Mouse (Mus musculus): ENCODE results near the gene Cyp2r1. TPM values are rescaled to one million over a fixed set of nuclear protein-coding genes. Genes with fewer than 3 reads are reported as not detected.
"Not testable (repeated sequence)": the region's sequence is repeated elsewhere in the genome, so short reads cannot be mapped to it uniquely, and the experiment has no call there.

The Cyp2r1 gene
- total RNA-seq (2022): 1 to 10 TPM; 1.2 to 2.2 (median 1.8) TPM

- peak; percentile 81 for DNase-seq
Measured at GRCm38 (mm10) chr7:114562531-114563241, at the start of gene Cyp2r1. TSS of gene Cyp2r1 (minus strand) at chr7:114562972.

- not testable (repeated sequence) for DNase-seq
Measured at GRCm38 (mm10) chr7:114594391-114594790, 31.6 kb upstream of the Cyp2r1 start.

GRCm38 (mm10) chr7:114582441-114582840 lies 19.7 kb upstream of the Cyp2r1 start:
- DNase-seq: no peak

GRCm38 (mm10) chr7:114581200-114581599 lies 18.4 kb upstream of the Cyp2r1 start:
- DNase-seq: no peak

- no peak for DNase-seq
Measured at GRCm38 (mm10) chr7:114580426-114580825, 17.7 kb upstream of the Cyp2r1 start.

GRCm38 (mm10) chr7:114577665-114578064 lies 14.9 kb upstream of the Cyp2r1 start:
- no peak for DNase-seq

- DNase-seq: no peak
Measured at GRCm38 (mm10) chr7:114576931-114577330, 14.2 kb upstream of the Cyp2r1 start.

GRCm38 (mm10) chr7:114573866-114574265 lies 11.1 kb upstream of the Cyp2r1 start:
- not testable (repeated sequence) for DNase-seq

GRCm38 (mm10) chr7:114536179-114536578 lies 26.6 kb downstream of the Cyp2r1 start:
- no peak for DNase-seq

GRCm38 (mm10) chr7:114526245-114526644 lies 36.5 kb downstream of the Cyp2r1 start:
- no peak for DNase-seq

- DNase-seq: peak; percentile 11
Measured at GRCm38 (mm10) chr7:114520122-114520521, 42.6 kb downstream of the Cyp2r1 start.

- no peak for DNase-seq
Measured at GRCm38 (mm10) chr7:114508879-114509278, 53.9 kb downstream of the Cyp2r1 start.

Other genes with a start within 250 kb of the Cyp2r1 start
- gene Pde3b, start 147.7 kb downstream of the Cyp2r1 start, total RNA-seq (2022): 10 to 100 TPM; 12.1 to 34.9 (median 22.5) TPM
- 1 to 10 TPM in 1 of 4 experiments, under 1 TPM in 1, not detected in 2; 0.41 to 1.6 TPM for gene Calca, start 73.4 kb upstream of the Cyp2r1 start, total RNA-seq (2022)
- gene Calcb, start 155.7 kb upstream of the Cyp2r1 start, total RNA-seq (2022): under 1 TPM in 1 of 4 experiments, not detected in 3; 0.35 TPM
- gene Insc, start 180.7 kb upstream of the Cyp2r1 start, total RNA-seq (2022): 1 to 10 TPM in 3 of 4 experiments, under 1 TPM in 1; 0.81 to 2.5 (median 1.3) TPM

Data from adrenal gland, adult 8-10 months (tissue).